Mouse (Mus musculus): Measurements from ENCODE around the gene Olfr1447.

Olfr1447 gene

GRCm38 (mm10) chr19:12903643-12904042, at the start of gene Olfr1447:
Gene Olfr1447 (minus strand): TSS chr19:12903743.
- DNase-seq: no peak

GRCm38 (mm10) chr19:12949958-12950357, 46.4 kb upstream of the Olfr1447 start, which contains the start of gene Olfr1450:
Gene Olfr1450 (plus strand): TSS chr19:12950258.
- DNase-seq: no peak

- no peak for DNase-seq
Observed at GRCm38 (mm10) chr19:12930540-12930939, 27.0 kb upstream of the Olfr1447 start, which contains the start of gene Olfr1449. Gene Olfr1449 (plus strand): TSS chr19:12930840.

GRCm38 (mm10) chr19:12924319-12924718, 20.8 kb upstream of the Olfr1447 start, which contains the start of gene Olfr1448:
Gene Olfr1448 (minus strand): TSS chr19:12924419.
- DNase-seq: no peak

GRCm38 (mm10) chr19:12893424-12893823, 10.1 kb downstream of the Olfr1447 start, which contains the start of gene Olfr1446:
Gene Olfr1446 (minus strand): TSS chr19:12893524.
- DNase-seq: no peak

- DNase-seq: no peak
Observed at GRCm38 (mm10) chr19:12883555-12883954, 20.0 kb downstream of the Olfr1447 start, which contains the start of gene Olfr1445. Gene Olfr1445 (plus strand): TSS chr19:12883855.

- no peak for DNase-seq
Observed at GRCm38 (mm10) chr19:12856983-12857382, 46.6 kb downstream of the Olfr1447 start, which contains the start of gene Olfr1444. Gene Olfr1444 (plus strand): TSS chr19:12857283.
